Mouse (Mus musculus): ENCODE results near the gene Aldh18a1. TPM values are rescaled to one million over a fixed set of nuclear protein-coding genes. Genes with fewer than 3 reads are reported as not detected.
A peak's percentile ranks its signal among the peaks of the same experiment; 100 is the strongest.
"Not testable (repeated sequence)": the region's sequence is repeated elsewhere in the genome, so short reads cannot be mapped to it uniquely, and the experiment has no call there.

Gene Aldh18a1
- polyA plus RNA-seq, 1 experiment from 2014 or later, result 60.4 TPM

GRCm38 (mm10) chr19:40621616-40622015, 33.4 kb upstream of the Aldh18a1 start:
- H3K27me3 ChIP-seq (ENCODE audit: insufficient read depth, low read length); H3K9me3 ChIP-seq (ENCODE audit: low read length); H3K36me3 ChIP-seq (ENCODE audit: insufficient read depth, low read length); H3K9ac ChIP-seq (replicated peaks; ENCODE audit: low read length); ATAC-seq (ENCODE audit: low FRiP score, low TSS enrichment); H3K4me3 ChIP-seq (ENCODE audit: low read length); H3K27ac ChIP-seq (ENCODE audit: low read length); H3K4me2 ChIP-seq (replicated peaks; ENCODE audit: low read depth, low read length); H3K4me1 ChIP-seq (ENCODE audit: insufficient read depth, low read length): not testable (repeated sequence)
- 49% methylated on average over 8 of the region's 26 CpGs for WGBS

- 57% methylated on average over 7 of the region's 7 CpGs for WGBS
Measured at GRCm38 (mm10) chr19:40616021-40616420, 27.8 kb upstream of the Aldh18a1 start.

GRCm38 (mm10) chr19:40614811-40615210, 26.5 kb upstream of the Aldh18a1 start:
- Histone ChIP-seq H3K9ac (replicated peaks; ENCODE audit: low read length) (no peak overlapping the region), H3K4me2 (replicated peaks; ENCODE audit: low read depth, low read length) (no peak overlapping the region), H3K4me1 (ENCODE audit: insufficient read depth, low read length) (peaks cover 4% of the 10 kb centered on the region), H3K36me3 (ENCODE audit: insufficient read depth, low read length) (no peaks in the 10 kb centered on the region), H3K27me3 (ENCODE audit: insufficient read depth, low read length) (no peaks in the 10 kb centered on the region), H3K4me3 (ENCODE audit: low read length) (no peak overlapping the region), H3K9me3 (ENCODE audit: low read length) (no peaks in the 10 kb centered on the region), H3K27ac (ENCODE audit: low read length) (no peak overlapping the region)
- 75% methylated on average over 7 of the region's 7 CpGs for WGBS
- no peak for ATAC-seq (ENCODE audit: low FRiP score, low TSS enrichment)

More at GRCm38 (mm10) chr19:40616021-40616420, 27.8 kb upstream of the Aldh18a1 start:
- Histone ChIP-seq H3K4me2 (replicated peaks; ENCODE audit: low read depth, low read length) (no peak overlapping the region), H3K9ac (replicated peaks; ENCODE audit: low read length) (no peak overlapping the region), H3K27me3 (ENCODE audit: insufficient read depth, low read length) (no peaks in the 10 kb centered on the region), H3K9me3 (ENCODE audit: low read length) (peaks cover 2% of the 10 kb centered on the region; the same call in 1 of the 2 replicates), H3K4me1 (ENCODE audit: insufficient read depth, low read length) (peaks cover 4% of the 10 kb centered on the region), H3K36me3 (ENCODE audit: insufficient read depth, low read length) (no peaks in the 10 kb centered on the region), H3K4me3 (ENCODE audit: low read length) (no peak overlapping the region), H3K27ac (ENCODE audit: low read length) (no peak overlapping the region)
- no peak for ATAC-seq (ENCODE audit: low FRiP score, low TSS enrichment)

GRCm38 (mm10) chr19:40611830-40612506, 23.7 kb upstream of the Aldh18a1 start, which contains the start of the genes Tctn3 and Entpd1:
Gene Tctn3, minus strand, starts transcription at chr19:40612233.
Gene Entpd1, plus strand, starts transcription at chr19:40612366.
- Histone ChIP-seq H3K4me2 (replicated peaks; ENCODE audit: low read depth, low read length) (peak within 1 kb of the TSS; percentile 85), H3K4me3 (ENCODE audit: low read length) (peak within 1 kb of the TSS; percentile 89), H3K27ac (ENCODE audit: low read length) (no peak within 1 kb of the TSS), H3K36me3 (ENCODE audit: insufficient read depth, low read length) (0 out of 2 replicates have a peak, but pooled peaks cover 10% of the 10 kb centered on the region), H3K4me1 (ENCODE audit: insufficient read depth, low read length) (peaks cover 4% of the 10 kb centered on the region), H3K27me3 (ENCODE audit: insufficient read depth, low read length) (no peaks in the 10 kb centered on the region), H3K9me3 (ENCODE audit: low read length) (no peaks in the 10 kb centered on the region), H3K9ac (replicated peaks; ENCODE audit: low read length) (peak within 1 kb of the TSS; percentile 73)
- peak; percentile 100 for ATAC-seq (ENCODE audit: low FRiP score, low TSS enrichment)
- WGBS, result under 1% methylated on average over 45 of the region's 45 CpGs

GRCm38 (mm10) chr19:40607676-40608075, 19.4 kb upstream of the Aldh18a1 start:
- ATAC-seq (ENCODE audit: low FRiP score, low TSS enrichment), result no peak
- Histone ChIP-seq H3K9me3 (ENCODE audit: low read length) (no peaks in the 10 kb centered on the region), H3K4me2 (replicated peaks; ENCODE audit: low read depth, low read length) (no peak overlapping the region), H3K4me1 (ENCODE audit: insufficient read depth, low read length) (peaks cover 4% of the 10 kb centered on the region), H3K9ac (replicated peaks; ENCODE audit: low read length) (no peak overlapping the region), H3K27ac (ENCODE audit: low read length) (no peak overlapping the region), H3K36me3 (ENCODE audit: insufficient read depth, low read length) (peaks cover 26% of the 10 kb centered on the region; the same call in 1 of the 2 replicates), H3K4me3 (ENCODE audit: low read length) (no peak overlapping the region), H3K27me3 (ENCODE audit: insufficient read depth, low read length) (no peaks in the 10 kb centered on the region)
- WGBS, result 90% methylated on average over 6 of the region's 6 CpGs

GRCm38 (mm10) chr19:40605189-40605588, 16.9 kb upstream of the Aldh18a1 start:
- H3K27ac ChIP-seq (ENCODE audit: low read length), result no peak overlapping the region
- H3K9ac ChIP-seq (replicated peaks; ENCODE audit: low read length), result no peak overlapping the region
- no peak overlapping the region for H3K4me3 ChIP-seq (ENCODE audit: low read length)
- WGBS, result 95% methylated on average over 9 of the region's 9 CpGs
- no peaks in the 10 kb centered on the region for H3K27me3 ChIP-seq (ENCODE audit: insufficient read depth, low read length)
- no peak for ATAC-seq (ENCODE audit: low FRiP score, low TSS enrichment)
- H3K9me3 ChIP-seq (ENCODE audit: low read length), result no peaks in the 10 kb centered on the region
- H3K36me3 ChIP-seq (ENCODE audit: insufficient read depth, low read length), result peaks cover 28% of the 10 kb centered on the region; the same call in 1 of the 2 replicates
- no peak overlapping the region for H3K4me2 ChIP-seq (replicated peaks; ENCODE audit: low read depth, low read length)
- no peaks in the 10 kb centered on the region for H3K4me1 ChIP-seq (ENCODE audit: insufficient read depth, low read length)

- Histone ChIP-seq H3K4me1 (ENCODE audit: insufficient read depth, low read length) (no peaks in the 10 kb centered on the region), H3K4me2 (replicated peaks; ENCODE audit: low read depth, low read length) (no peak overlapping the region), H3K27me3 (ENCODE audit: insufficient read depth, low read length) (no peaks in the 10 kb centered on the region), H3K9ac (replicated peaks; ENCODE audit: low read length) (no peak overlapping the region), H3K36me3 (ENCODE audit: insufficient read depth, low read length) (peaks cover 19% of the 10 kb centered on the region; the same call in 1 of the 2 replicates), H3K4me3 (ENCODE audit: low read length) (no peak overlapping the region), H3K27ac (ENCODE audit: low read length) (no peak overlapping the region), H3K9me3 (ENCODE audit: low read length) (no peaks in the 10 kb centered on the region)
- 89% methylated on average over 3 of the region's 3 CpGs for WGBS
- no peak for ATAC-seq (ENCODE audit: low FRiP score, low TSS enrichment)
Measured at GRCm38 (mm10) chr19:40601870-40602269, 13.6 kb upstream of the Aldh18a1 start.

GRCm38 (mm10) chr19:40600846-40601245, 12.6 kb upstream of the Aldh18a1 start:
- H3K4me3 ChIP-seq (ENCODE audit: low read length); H3K27ac ChIP-seq (ENCODE audit: low read length); ATAC-seq (ENCODE audit: low FRiP score, low TSS enrichment); H3K9ac ChIP-seq (replicated peaks; ENCODE audit: low read length); H3K9me3 ChIP-seq (ENCODE audit: low read length); H3K27me3 ChIP-seq (ENCODE audit: insufficient read depth, low read length); H3K4me2 ChIP-seq (replicated peaks; ENCODE audit: low read depth, low read length); H3K4me1 ChIP-seq (ENCODE audit: insufficient read depth, low read length): not testable (repeated sequence)
- peaks cover 13% of the 10 kb centered on the region; the same call in 1 of the 2 replicates for H3K36me3 ChIP-seq (ENCODE audit: insufficient read depth, low read length)
- WGBS, result 87% methylated on average over 5 of the region's 5 CpGs

GRCm38 (mm10) chr19:40595831-40596230, 7.6 kb upstream of the Aldh18a1 start:
- no peak overlapping the region for H3K4me3 ChIP-seq (ENCODE audit: low read length)
- H3K36me3 ChIP-seq (ENCODE audit: insufficient read depth, low read length), result peaks cover 9% of the 10 kb centered on the region; the same call in 1 of the 2 replicates
- ATAC-seq (ENCODE audit: low FRiP score, low TSS enrichment), result no peak
- H3K4me2 ChIP-seq (replicated peaks; ENCODE audit: low read depth, low read length), result no peak overlapping the region
- no peaks in the 10 kb centered on the region for H3K4me1 ChIP-seq (ENCODE audit: insufficient read depth, low read length)
- H3K9ac ChIP-seq (replicated peaks; ENCODE audit: low read length), result no peak overlapping the region
- WGBS, result 83% methylated on average over 8 of the region's 8 CpGs
- no peaks in the 10 kb centered on the region for H3K27me3 ChIP-seq (ENCODE audit: insufficient read depth, low read length)
- H3K27ac ChIP-seq (ENCODE audit: low read length), result no peak overlapping the region
- no peaks in the 10 kb centered on the region for H3K9me3 ChIP-seq (ENCODE audit: low read length)

GRCm38 (mm10) chr19:40595231-40595630, 7.0 kb upstream of the Aldh18a1 start:
- no peak for ATAC-seq (ENCODE audit: low FRiP score, low TSS enrichment)
- 92% methylated on average over 3 of the region's 3 CpGs for WGBS

More at GRCm38 (mm10) chr19:40595231-40595630, 7.0 kb upstream of the Aldh18a1 start:
- H3K4me1 ChIP-seq (ENCODE audit: insufficient read depth, low read length), result no peaks in the 10 kb centered on the region
- H3K9me3 ChIP-seq (ENCODE audit: low read length), result no peaks in the 10 kb centered on the region
- H3K4me3 ChIP-seq (ENCODE audit: low read length), result no peak overlapping the region
- no peak overlapping the region for H3K4me2 ChIP-seq (replicated peaks; ENCODE audit: low read depth, low read length)
- peaks cover 9% of the 10 kb centered on the region; the same call in 1 of the 2 replicates for H3K36me3 ChIP-seq (ENCODE audit: insufficient read depth, low read length)
- H3K9ac ChIP-seq (replicated peaks; ENCODE audit: low read length), result no peak overlapping the region
- no peaks in the 10 kb centered on the region for H3K27me3 ChIP-seq (ENCODE audit: insufficient read depth, low read length)
- H3K27ac ChIP-seq (ENCODE audit: low read length), result no peak overlapping the region

Data from kidney, embryonic 16.5 days (tissue).